Mouse (Mus musculus) bone marrow macrophage, adult 2 months (primary cell): Measurements from ENCODE around the gene Gm6588. TPM values are rescaled to one million over a fixed set of nuclear protein-coding genes. Genes with fewer than 3 reads are reported as not detected.

Experiments
- H3K27ac ChIP-seq: 2 replicates; pipeline ENCODE4 v1.5.1; 2012; ENCODE audit warnings: low read depth, low read length; ENCODE audit not compliant: insufficient read depth
- H3K4me1 ChIP-seq: 2 replicates; pipeline ENCODE4 v1.6.1; 2012; ENCODE audit warnings: low read length; ENCODE audit not compliant: control insufficient read depth, insufficient read depth
- H3K4me3 ChIP-seq: 2 replicates; pipeline ENCODE4 v1.5.1; 2012; ENCODE audit warnings: mild to moderate bottlenecking, low read length, moderate library complexity; ENCODE audit not compliant: insufficient read depth
- CTCF ChIP-seq: IDR thresholded peaks from 2 replicates; pipeline ENCODE4 v1.5.1; 2012; ENCODE audit warnings: low read depth, mild to moderate bottlenecking, low read length, moderate library complexity
- POLR2A ChIP-seq: IDR thresholded peaks from 2 replicates; pipeline ENCODE4 v1.6.1; 2012; ENCODE audit warnings: mild to moderate bottlenecking, low read depth, low read length, borderline replicate concordance
- polyA plus RNA-seq: library from polyadenylated mRNA; stranded (reverse); fragments of >200 nt; gene quantifications from 2 replicates; pipeline ENCODE4 v1.2.4, GENCODE M21; 2012; ENCODE audit not compliant: missing spikeins, insufficient read depth, insufficient read length

The Gm6588 gene
- polyA plus RNA-seq, 1 experiment, result not detected

GRCm38 (mm10) chr5:112466331-112466730 lies 17.1 kb downstream of the Gm6588 start:
- H3K27ac ChIP-seq, result no peak overlapping the region
- no peaks in the 10 kb centered on the region for H3K4me1 ChIP-seq
- H3K4me3 ChIP-seq, result no peak overlapping the region
- TF ChIP-seq CTCF, result no peak
- TF ChIP-seq POLR2A, result no peak

DNA sequence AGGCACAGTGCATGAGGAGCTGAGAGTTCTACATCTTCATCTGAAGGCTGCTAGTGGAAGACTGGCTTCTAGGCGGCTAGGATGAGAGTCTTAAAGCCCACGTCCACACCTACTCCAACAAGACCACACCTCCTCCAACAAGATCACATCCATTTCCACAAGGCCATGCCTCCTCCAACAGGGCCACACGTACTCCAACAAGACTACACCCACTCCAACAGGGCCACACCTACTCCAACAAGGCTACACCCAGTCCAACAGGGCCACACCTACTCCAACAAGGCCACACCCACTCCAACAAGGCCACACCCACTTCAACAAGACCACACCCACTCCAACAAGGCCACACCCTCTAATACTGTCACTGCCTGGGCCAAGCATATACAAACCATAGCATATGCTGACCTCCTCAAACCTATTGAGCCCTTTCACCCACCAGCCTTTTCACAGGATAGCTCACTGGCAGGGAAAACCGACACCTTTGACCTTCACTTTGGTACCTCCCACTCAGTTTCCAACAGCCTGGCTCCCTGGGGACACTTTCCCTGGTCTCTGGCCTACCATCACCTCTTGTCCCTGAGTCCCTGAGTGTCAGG lies 19.9 kb downstream of the Gm6588 start:
- H3K4me3 ChIP-seq, result no peak overlapping the region
- H3K4me1 ChIP-seq, result no peaks in the 10 kb centered on the region
- H3K27ac ChIP-seq, result no peak overlapping the region
- TF ChIP-seq POLR2A, result no peak
- no peak for TF ChIP-seq CTCF

DNA sequence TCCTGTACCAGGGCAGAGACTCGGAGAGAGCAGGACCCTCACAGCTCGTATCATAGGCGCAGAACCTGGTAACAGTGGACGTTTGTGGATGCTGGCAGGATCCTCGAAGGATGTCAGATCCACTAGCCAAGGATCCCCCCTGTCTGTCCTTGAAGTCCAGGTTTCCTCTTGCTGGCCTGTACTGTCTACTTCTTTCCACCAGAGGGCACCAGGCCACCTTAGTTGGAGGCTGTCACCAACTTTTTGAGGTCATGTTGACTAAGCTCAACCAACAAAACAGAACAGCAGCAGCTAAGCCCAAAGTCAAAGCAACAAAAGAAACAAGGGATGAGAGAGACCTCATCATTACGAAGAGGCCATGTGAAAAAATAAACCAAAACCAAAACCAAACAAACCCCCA lies 20.9 kb downstream of the Gm6588 start:
- H3K27ac ChIP-seq, result no peak overlapping the region
- H3K4me1 ChIP-seq, result no peaks in the 10 kb centered on the region
- no peak overlapping the region for H3K4me3 ChIP-seq
- TF ChIP-seq CTCF, result no peak
- TF ChIP-seq POLR2A, result no peak

DNA sequence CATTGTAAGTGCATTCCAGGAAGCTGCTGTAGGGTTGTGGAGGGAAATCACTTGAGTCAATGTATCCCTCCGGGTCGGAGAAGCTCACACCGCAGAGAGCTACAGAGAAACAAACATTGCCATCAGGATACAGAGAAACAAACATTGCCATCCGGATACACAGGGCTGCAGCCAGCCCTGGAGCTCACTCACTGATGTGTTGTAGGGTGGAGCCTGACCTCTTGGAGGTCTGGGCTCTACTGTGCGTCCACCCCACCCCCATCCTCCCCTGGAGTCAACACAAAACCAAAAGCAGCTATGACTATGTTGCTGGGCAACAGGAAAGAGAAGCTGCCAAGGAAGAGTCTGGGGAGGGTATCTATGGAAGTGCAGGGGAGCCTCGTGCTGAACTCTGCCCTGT lies 24.2 kb downstream of the Gm6588 start:
- H3K27ac ChIP-seq, result no peak overlapping the region
- TF ChIP-seq POLR2A (no peak), CTCF (no peak)
- H3K4me3 ChIP-seq, result no peak overlapping the region
- no peaks in the 10 kb centered on the region for H3K4me1 ChIP-seq

- Histone ChIP-seq H3K27ac (no peak overlapping the region), H3K4me3 (no peak overlapping the region), H3K4me1 (no peaks in the 10 kb centered on the region)
- TF ChIP-seq POLR2A (no peak), CTCF (no peak)
Measured at GRCm38 (mm10) chr5:112481946-112482410, 32.8 kb downstream of the Gm6588 start.

- no peaks in the 10 kb centered on the region for H3K4me1 ChIP-seq
- H3K4me3 ChIP-seq, result no peak overlapping the region
- TF ChIP-seq CTCF (no peak), POLR2A (no peak)
- H3K27ac ChIP-seq, result no peak overlapping the region
Measured at GRCm38 (mm10) chr5:112482551-112482950, 33.3 kb downstream of the Gm6588 start.

DNA sequence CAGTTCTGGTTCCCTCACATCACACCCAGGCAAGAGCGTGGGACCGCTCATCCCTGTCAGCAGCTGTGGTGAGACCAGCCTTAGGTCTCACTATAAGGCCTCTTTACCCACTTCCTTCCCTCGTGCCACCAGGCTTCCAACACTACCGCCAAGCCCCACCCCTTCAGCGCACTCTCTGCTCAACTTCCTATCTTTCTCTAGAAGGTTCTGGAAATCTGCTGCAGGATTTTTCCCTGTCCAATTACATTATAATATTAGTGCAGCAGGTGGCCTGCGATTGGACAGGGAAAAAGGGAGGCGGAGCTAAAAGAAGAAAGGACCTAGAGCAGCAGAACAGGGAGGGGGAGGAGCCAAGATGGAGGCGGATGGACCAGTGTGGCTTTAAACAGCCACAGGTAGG lies 33.8 kb downstream of the Gm6588 start:
- no peak for TF ChIP-seq POLR2A
- no peak for TF ChIP-seq CTCF
- H3K4me3 ChIP-seq, result no peak overlapping the region
- H3K27ac ChIP-seq, result no peak overlapping the region
- H3K4me1 ChIP-seq, result no peaks in the 10 kb centered on the region

GRCm38 (mm10) chr5:112484924-112485715 lies 35.9 kb downstream of the Gm6588 start:
- Histone ChIP-seq H3K4me3 (no peak overlapping the region), H3K27ac (no peak overlapping the region), H3K4me1 (no peaks in the 10 kb centered on the region)
- TF ChIP-seq CTCF, result no peak
- no peak for TF ChIP-seq POLR2A

- H3K4me3 ChIP-seq, result no peak overlapping the region
- H3K4me1 ChIP-seq, result no peaks in the 10 kb centered on the region
- no peak overlapping the region for H3K27ac ChIP-seq
- no peak for TF ChIP-seq CTCF
Measured at GRCm38 (mm10) chr5:112486415-112486814, 37.2 kb downstream of the Gm6588 start.

GRCm38 (mm10) chr5:112487504-112487903 lies 38.3 kb downstream of the Gm6588 start:
- Histone ChIP-seq H3K4me3 (no peak overlapping the region), H3K27ac (no peak overlapping the region), H3K4me1 (no peaks in the 10 kb centered on the region)
- no peak for TF ChIP-seq CTCF
- no peak for TF ChIP-seq POLR2A
